Mouse (Mus musculus): ENCODE measurements around the gene Irf3.

The Irf3 gene

GRCm38 (mm10) chr7:44997231-44997939 lies at the start of gene Irf3:
TSS of gene Irf3 (plus strand) at chr7:44997648.
- DNase-seq (ENCODE audit: low read depth, low spot score), result peak; percentile 87

- no peak for DNase-seq (ENCODE audit: low read depth, low spot score)
Observed at GRCm38 (mm10) chr7:44949922-44950321, 47.5 kb upstream of the Irf3 start.

- DNase-seq (ENCODE audit: low read depth, low spot score), result peak; percentile 77
Observed at GRCm38 (mm10) chr7:44951960-44952359, 45.5 kb upstream of the Irf3 start.

DNA sequence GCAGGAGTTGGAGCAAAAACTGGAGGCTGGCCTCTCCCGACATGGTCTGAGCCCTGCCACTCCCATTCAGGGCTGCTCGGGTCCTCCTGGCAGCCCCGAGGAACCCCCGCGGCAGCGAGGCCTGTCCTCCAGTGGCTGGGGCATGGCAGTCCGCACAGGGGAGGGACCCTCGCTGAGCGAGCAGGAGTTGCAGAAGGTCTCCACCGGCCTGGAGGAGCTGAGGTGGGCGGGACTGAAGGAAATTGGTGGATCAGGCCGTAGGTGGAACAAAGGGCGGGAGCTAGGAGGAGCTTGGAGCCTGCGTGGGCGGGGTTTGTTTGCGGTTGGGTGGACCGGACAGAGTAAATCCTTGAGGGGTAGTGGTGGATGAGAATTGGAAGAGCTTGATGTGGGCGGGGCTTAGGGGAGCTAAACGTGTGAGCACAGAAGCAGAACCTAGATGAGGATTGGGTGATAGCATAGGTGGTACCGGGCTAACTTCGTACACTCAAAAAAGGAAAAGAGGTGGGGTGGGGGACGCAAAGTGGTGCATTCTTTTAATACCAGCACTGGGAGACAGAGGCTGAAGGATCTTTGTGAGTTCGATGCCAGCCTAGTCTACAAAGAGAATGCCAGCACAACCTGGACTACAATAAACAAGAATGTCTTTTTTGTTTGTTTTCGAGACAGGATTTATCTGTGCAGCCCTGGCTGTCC lies 44.7 kb upstream of the Irf3 start:
- DNase-seq (ENCODE audit: low read depth, low spot score), result peak; percentile 98

GRCm38 (mm10) chr7:44953561-44953960 lies 43.9 kb upstream of the Irf3 start:
- DNase-seq (ENCODE audit: low read depth, low spot score), result no peak

GRCm38 (mm10) chr7:44954091-44954885 lies 43.2 kb upstream of the Irf3 start:
- no peak for DNase-seq (ENCODE audit: low read depth, low spot score)

DNA sequence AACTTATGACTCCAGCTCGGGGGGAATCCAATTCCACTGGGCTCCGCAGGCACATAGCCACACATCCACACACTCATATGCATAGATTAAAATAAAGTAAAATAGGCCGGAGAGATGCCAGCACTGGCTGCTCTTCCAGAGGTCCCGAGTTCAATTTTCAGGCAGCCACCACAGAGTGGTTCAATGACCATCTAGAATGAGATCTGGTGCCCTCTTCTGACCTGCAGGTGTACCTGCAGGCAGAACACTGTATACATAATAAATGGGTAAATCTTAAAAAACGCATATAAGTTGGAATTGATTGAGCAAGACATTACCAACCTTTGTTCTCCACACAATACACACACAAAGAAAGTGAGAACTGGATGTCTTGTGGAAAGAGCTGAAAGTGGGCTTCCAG lies 41.8 kb upstream of the Irf3 start:
- no peak for DNase-seq (ENCODE audit: low read depth, low spot score)

DNA sequence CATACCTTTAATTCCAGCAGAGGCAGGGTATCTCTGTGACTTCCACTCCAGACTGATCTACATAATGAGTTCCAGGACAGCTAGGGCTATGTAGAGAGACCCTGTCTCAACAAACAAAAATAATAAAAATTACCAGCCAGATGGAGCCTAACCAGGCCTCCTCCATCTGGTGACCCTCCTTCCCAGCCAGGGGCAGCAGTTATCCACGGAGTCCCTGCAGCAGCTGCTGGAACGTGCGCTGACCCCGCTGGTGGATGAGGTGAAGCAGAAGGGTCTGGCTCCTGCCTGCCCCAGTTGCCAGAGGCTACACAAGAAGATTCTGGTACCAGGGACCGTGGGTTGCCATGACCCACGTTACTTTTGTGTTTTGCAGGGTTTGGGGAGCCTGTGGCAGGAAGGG lies 41.2 kb upstream of the Irf3 start:
- no peak for DNase-seq (ENCODE audit: low read depth, low spot score)

GRCm38 (mm10) chr7:44957183-44957835 lies 40.1 kb upstream of the Irf3 start:
- no peak for DNase-seq (ENCODE audit: low read depth, low spot score)

GRCm38 (mm10) chr7:44958208-44958607 lies 39.2 kb upstream of the Irf3 start:
- DNase-seq (ENCODE audit: low read depth, low spot score), result no peak

GRCm38 (mm10) chr7:44959281-44959680 lies 38.2 kb upstream of the Irf3 start:
- DNase-seq (ENCODE audit: low read depth, low spot score), result no peak

GRCm38 (mm10) chr7:44959874-44960511 lies 37.5 kb upstream of the Irf3 start:
- no peak for DNase-seq (ENCODE audit: low read depth, low spot score)

DNA sequence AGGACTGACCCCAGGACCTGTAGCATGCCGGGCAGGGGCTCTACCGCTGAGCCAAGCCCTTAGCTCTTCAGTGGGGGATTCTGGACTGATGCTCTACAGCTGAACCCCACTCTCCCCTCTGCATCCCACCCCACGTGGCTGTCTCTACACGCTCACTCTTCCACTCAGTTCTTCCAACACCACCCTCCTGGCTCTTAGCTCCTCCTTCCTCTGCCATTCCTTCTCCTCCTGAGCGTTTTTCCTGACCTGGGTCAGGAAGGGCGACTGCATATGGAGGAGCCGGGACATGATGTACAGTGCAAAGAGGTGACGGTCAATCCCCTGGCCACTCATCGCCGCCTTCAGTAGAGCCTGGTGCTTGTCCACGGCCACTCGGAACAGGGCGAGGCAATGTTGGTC lies 36.9 kb upstream of the Irf3 start:
- no peak for DNase-seq (ENCODE audit: low read depth, low spot score)

- DNase-seq (ENCODE audit: low read depth, low spot score), result no peak
Observed at GRCm38 (mm10) chr7:44962337-44962736, 35.1 kb upstream of the Irf3 start.

GRCm38 (mm10) chr7:44962831-44963230 lies 34.6 kb upstream of the Irf3 start:
- DNase-seq (ENCODE audit: low read depth, low spot score), result no peak

- DNase-seq (ENCODE audit: low read depth, low spot score), result no peak
Observed at GRCm38 (mm10) chr7:44964990-44965389, 32.5 kb upstream of the Irf3 start.

DNA sequence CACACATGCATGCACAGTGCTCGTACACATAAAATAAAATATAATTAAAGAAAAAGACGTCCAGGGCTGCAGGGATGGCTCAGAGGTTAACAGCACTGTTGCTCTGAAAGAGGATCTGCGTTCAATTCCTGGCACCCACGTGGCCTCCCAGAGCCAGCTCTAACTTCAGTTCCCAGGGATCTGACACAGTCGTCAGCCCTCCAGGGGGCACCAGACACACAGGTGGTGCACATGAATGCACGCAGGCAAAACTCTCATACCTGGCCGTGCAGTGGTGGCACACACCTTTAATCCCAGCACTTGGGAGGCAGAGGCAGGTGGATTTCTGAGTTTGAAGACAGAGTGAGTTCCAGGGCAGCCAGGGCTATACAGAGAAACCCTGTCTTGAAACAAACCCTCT lies 31.5 kb upstream of the Irf3 start:
- no peak for DNase-seq (ENCODE audit: low read depth, low spot score)

GRCm38 (mm10) chr7:44966638-44967037 lies 30.8 kb upstream of the Irf3 start:
- DNase-seq (ENCODE audit: low read depth, low spot score), result no peak

GRCm38 (mm10) chr7:44970231-44970691 lies 27.2 kb upstream of the Irf3 start:
- DNase-seq (ENCODE audit: low read depth, low spot score), result peak; percentile 83

- DNase-seq (ENCODE audit: low read depth, low spot score), result no peak
Observed at GRCm38 (mm10) chr7:44971142-44971541, 26.3 kb upstream of the Irf3 start.

DNA sequence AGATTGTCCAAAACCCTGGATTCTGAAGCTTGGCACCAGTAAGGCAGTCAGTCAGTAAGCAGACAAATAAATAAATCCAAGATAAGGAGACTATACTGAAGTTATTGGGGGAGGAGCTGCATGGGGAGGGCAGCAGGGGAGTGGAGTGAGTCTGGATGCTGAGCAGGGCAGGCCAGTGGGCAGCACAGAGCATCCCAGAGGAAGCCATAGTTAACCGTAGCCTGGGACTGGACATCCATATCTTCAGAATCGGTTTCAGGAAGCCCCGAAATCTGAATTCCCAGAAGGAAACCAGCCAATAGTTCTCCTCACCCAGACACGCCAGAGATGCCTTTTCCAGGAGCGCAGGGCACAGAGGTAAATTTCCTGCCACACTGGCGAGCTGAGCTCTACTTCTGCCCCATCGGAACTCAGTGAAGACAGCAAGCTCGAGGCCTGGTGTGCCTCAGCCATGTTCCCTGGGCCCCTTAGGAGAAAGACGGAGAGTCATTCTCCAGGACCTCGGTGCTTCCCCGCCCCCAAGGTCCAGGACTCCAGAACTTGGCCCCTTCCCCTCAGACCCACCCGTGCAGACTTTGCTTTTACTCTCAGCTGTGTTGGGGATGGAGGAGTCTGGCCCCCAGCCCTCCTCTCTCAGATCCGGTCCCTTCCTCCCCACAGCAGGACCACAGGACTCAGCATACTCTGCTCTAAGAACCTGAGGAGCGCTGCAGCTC lies 23.9 kb upstream of the Irf3 start:
- no peak for DNase-seq (ENCODE audit: low read depth, low spot score)
